Mouse (Mus musculus) C2C12 (cell line): ENCODE measurements around the gene Nfx1.

Source experiments
- CTCF ChIP-seq: IDR thresholded peaks from one replicate; pipeline ENCODE4 v1.5.1; 2011; ENCODE audit not compliant: control insufficient read depth, insufficient read depth, insufficient read length
- MAX ChIP-seq: IDR thresholded peaks from one replicate; pipeline ENCODE4 v1.6.1; 2011; ENCODE audit warnings: mild to moderate bottlenecking, control low read depth

- no peak for TF ChIP-seq CTCF
- TF ChIP-seq MAX, result no peak
Observed at GRCm38 (mm10) chr4:41029372-41029771, 58.7 kb downstream of the Nfx1 start.
